Mouse (Mus musculus): Measurements from ENCODE around the gene Rnf43.

Rnf43 gene

GRCm38 (mm10) chr11:87662407-87662806 is at the start of gene Rnf43:
TSS of gene Rnf43 (plus strand) at chr11:87662722.
- DNase-seq: peak; percentile 92 to 96

DNA sequence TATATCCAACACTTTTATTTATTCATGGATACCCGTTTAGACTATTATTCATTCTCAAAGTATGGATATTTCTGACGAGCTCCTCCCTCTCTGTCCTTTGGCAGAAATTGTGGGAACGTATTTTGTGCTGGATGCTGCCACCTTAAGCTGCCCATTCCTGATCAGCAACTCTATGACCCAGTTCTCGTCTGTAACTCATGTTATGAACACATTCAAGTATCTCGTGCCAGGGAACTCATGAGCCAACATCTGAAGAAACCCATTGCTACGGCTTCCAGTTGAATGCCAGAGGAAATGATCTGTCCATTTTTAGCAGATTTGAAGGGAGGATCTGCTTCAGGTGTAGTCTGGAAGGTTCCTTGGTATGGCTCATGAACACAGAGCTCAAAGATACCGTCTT is 48.5 kb upstream of the Rnf43 start:
- DNase-seq: no peak

DNA sequence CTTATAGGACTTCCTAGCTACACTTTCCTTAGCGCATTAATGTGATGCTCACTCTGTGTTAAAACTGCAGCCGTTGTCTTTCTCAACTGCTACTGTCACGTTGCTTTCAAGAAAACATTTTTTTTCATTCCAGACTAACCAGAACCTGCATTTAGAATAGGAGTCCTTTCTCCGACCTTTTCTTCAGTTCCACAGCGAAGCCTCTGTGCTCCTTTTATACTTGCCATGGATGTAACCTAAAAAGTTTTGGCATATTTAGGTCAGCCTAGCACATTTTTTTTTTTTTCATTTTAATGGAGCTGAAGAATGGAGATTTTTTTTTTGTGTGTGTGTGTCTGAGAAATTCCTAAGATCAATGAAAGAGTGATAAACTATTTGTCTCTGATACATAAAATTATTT is 47.0 kb upstream of the Rnf43 start:
- DNase-seq: no peak

- no peak for DNase-seq
These were observed 46.6 kb upstream of the Rnf43 start for GRCm38 (mm10) chr11:87615952-87616351.

DNA sequence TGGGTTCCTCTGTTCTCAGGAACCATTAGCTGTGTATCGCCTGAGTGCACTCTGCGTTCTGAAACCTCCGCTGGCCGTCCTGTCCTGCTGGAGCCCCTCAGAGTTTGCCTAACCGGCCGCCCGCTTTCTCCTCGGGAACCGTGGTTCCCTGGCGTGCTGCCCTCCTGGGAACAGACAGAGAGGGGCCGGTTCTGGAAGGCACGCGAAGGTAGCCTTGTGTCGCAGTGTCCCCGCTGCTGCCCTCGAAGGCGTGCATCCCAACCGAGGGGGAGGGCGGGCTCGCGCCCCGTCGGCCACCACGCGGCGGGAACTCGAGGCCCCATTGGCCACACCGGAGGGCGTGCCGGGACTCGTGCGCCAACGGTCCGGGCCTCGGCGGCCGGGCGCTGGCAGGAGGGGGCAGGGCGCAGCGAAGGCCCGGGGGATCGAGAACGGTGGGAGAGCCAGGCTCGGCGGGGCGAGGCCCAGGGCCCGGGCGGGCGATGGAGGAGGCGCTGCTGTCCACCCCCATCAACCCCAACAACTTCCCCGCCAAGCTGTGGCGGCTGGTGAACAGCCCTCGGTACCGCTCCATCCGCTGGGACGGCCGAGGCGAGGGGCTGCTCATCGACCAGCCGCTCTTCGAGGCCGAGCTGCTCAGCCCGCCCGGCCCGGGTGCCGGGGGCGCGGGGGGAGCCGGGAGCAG is 45.6 kb upstream of the Rnf43 start, which contains the start of gene Hsf5:
Gene Hsf5 (plus strand): TSS at position 375 of the 685 bp plus-strand sequence.
- DNase-seq: no peak

- no peak for DNase-seq
These were observed 44.9 kb upstream of the Rnf43 start for GRCm38 (mm10) chr11:87617606-87618005.

- DNase-seq: no peak
These were observed 39.4 kb upstream of the Rnf43 start for GRCm38 (mm10) chr11:87623160-87623559.

DNA sequence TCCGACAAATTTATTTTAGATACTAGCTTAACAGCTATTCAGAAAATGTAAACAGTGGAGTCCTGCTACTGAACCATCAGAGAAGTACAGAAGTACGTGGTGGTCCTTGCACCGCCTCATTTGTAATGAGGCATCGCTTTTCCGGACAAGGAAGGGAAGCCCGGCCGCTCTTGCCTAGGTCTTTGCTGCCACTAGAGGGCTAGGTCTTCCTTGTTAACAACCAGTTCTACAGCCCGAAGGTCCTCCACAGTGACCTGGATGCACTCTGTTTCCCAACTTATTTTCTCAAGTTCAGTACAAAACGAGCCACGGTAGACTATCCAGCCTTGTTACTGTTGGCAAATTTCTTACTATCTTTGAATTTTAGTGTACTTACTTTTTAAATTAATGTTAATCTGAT is 32.7 kb upstream of the Rnf43 start:
- peak; percentile 58 to 68 for DNase-seq

DNA sequence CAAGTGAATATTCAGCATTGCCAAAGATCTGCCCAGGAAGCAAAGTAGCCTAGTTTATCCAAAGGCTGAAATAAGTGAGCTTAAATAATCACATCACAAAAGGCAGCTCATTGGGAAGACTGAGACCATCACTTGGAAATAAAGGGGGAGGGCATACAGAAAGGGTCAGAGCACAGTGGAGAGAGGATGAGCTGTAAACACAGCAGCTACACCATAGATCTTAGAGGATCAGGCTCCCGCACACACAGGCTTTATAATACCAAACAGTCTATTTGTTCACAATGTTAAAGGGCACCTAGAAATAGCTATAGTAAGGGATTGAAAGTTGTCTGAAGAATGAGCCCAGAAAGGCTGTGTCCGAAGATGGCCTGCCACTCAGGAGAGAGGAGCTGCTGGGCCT is 23.7 kb upstream of the Rnf43 start:
- no peak for DNase-seq

DNA sequence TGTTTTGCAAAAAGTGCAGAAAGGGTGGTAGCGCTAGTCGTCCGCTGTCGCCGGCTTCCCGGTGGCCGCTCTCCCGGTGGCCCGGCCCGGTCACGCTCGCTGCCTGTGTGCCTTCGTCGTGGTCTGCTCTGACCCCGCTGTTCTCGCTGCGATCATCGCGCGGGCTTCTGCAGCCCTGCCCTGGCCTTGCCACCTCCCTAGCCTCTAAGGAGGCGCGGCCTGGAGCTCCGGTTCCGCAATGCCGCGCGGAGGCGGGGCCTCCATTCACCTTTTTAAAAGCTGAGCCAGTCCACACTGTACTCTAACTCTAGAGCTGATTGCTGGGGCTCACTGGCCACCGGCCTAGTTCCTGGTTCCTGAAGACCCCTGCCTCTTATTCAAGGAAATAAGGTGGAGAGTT is 23.3 kb upstream of the Rnf43 start:
- peak; percentile 58 to 59 for DNase-seq

DNA sequence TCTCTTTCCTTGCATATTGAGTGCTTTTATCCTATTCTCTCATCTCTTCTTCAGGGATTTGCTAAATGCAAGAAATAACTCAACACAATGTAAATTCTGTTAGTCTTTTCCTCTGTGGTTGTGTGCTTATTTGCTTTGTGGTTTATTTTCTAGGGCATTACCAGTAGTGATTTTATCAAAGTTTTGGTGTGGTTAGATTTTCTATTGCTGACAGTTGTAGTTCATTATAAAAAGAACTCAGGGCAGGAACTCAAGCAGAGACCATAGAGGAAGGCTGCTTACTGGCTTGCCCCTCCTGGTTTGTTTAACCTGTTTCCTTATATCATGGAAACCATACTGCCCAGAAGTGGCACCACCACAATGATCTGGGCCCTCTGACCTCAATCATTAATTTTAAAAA is 19.7 kb upstream of the Rnf43 start:
- no peak for DNase-seq

DNA sequence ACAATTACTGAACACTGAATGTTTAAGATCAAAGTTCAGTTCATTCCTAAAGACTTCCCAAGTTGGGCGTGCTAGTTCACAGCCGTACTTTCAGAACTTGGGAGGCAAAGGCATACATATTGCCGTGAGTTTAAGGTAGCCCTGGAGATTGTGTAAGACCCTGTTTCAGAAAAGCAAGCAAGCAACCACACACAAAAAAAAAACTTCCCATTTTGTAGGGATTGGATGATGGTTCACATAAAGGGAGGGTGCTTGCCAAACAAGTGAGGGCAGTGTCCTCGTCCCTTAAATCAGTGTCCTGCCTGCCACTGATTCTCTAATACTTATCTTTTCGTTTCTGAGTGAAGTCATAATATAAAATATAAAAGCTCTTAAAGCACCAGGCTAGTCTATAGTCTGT is 7.8 kb upstream of the Rnf43 start:
- DNase-seq: no peak

- DNase-seq: no peak
These were observed 3.3 kb upstream of the Rnf43 start for GRCm38 (mm10) chr11:87659216-87659615.

DNA sequence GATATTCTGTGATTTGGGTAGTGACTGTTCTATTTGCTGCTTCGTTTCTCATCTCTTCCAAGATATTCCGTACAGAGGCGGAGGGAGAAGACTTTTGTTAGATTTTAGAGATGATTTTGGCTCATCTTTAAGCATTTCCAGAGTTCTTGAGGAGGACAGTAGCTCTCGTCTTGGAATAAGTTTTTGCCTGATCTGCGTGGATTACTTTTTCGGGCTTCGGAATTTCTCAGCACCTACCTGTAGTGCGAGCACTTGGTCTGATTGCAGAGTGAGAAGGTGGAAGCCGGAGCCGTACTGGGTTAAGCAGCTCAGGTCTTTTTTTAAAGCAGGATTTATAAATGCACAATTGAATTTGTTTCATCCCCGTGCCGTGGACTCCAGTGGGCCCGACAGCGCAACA is 300 bp downstream of the Rnf43 start:
- no peak for DNase-seq

DNA sequence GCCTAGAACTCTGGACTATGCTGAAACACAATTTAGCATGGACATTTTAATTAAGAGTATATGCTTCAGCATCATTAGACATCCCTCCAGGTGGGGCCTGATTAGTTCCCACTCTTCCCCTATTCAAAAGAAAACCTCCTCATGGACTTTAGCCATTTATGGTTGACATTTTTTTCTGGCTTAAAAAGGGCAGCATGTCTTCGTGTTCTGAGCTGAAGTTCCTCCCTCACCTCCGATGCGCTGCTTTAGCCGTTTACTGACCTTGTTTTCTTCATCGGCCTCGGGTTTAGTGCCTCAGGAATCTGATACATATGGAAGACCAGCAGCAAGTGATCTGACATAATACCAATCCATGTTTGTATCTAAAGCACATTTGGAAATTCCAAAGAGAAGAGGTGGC is 1.4 kb downstream of the Rnf43 start:
- DNase-seq: no peak

- peak; percentile 10 to 11 for DNase-seq
These were observed 2.0 kb downstream of the Rnf43 start for GRCm38 (mm10) chr11:87664521-87664920.

GRCm38 (mm10) chr11:87665224-87665623 is 2.7 kb downstream of the Rnf43 start:
- peak; percentile 13 to 18 for DNase-seq

GRCm38 (mm10) chr11:87665658-87666057 is 3.1 kb downstream of the Rnf43 start:
- DNase-seq: no peak

- no peak for DNase-seq
These were observed 3.9 kb downstream of the Rnf43 start for GRCm38 (mm10) chr11:87666256-87667035.

- DNase-seq: no peak
These were observed 4.9 kb downstream of the Rnf43 start for GRCm38 (mm10) chr11:87667107-87668090.

- DNase-seq: no peak
These were observed 10.8 kb downstream of the Rnf43 start for GRCm38 (mm10) chr11:87673282-87673681.

DNA sequence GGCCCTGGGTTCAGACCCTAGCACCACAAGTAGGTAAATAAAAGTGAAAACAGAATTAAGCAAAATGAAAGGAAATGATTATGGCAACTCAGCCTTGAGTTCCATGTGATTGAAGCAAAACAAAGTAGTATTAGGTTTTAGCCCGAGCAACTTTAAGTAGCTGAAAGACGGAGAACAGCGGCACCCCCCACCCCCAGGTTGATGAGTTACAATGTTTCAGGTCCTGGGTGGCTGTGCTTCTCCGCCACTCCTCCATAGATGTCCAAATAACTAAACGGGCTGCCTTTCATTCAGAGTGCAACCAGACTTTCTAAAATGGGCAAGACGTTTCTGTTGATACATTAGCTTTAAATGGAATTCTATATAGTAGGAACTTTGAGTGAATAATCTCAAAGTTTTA is 13.1 kb downstream of the Rnf43 start:
- DNase-seq: no peak

GRCm38 (mm10) chr11:87677756-87678155 is 15.2 kb downstream of the Rnf43 start:
- no peak for DNase-seq

All from cerebellum, postnatal 14 days (tissue).